Mouse (Mus musculus): ENCODE results near the gene Gm12845.

GRCm38 (mm10) chr4:117772960-117773359, 48.7 kb downstream of the Gm12845 start:
- TF ChIP-seq GATA1 (IDR thresholded peaks at IDR 0.05; ENCODE audit: borderline replicate concordance, low read length): no peak
- TF ChIP-seq FLI1 (IDR thresholded peaks at IDR 0.05; ENCODE audit: low read length): no peak

Measured in megakaryocyte, embryonic 14.5 days (primary cell).